Mouse (Mus musculus): Measurements from ENCODE around the gene Tatdn3. TPM values are rescaled to one million over a fixed set of nuclear protein-coding genes. Genes with fewer than 3 reads are reported as not detected.

The Tatdn3 gene
- polyA plus RNA-seq (2014; fragmentation: Nextera tagmentation; extraction: Ambion mirVana) = 11.9 and 12.0 TPM in 2 replicates

- WGBS = under 1% methylated on average over 55 of the region's 56 CpGs
- peak within 1 kb of the TSS; percentile 90 for H3K9ac ChIP-seq (replicated peaks; ENCODE audit: low read length)
- ATAC-seq (replicated peaks; ENCODE audit: insufficient number of reproducible peaks, low FRiP score, low TSS enrichment, low read depth) = peak; percentile 88
- H3K9me3 ChIP-seq (replicated peaks; ENCODE audit: control insufficient read depth, low read length) = no peaks in the 10 kb centered on the region
- H3K27me3 ChIP-seq (ENCODE audit: control insufficient read depth, insufficient read depth, low read length) = no peaks in the 10 kb centered on the region
- H3K27ac ChIP-seq (replicated peaks; ENCODE audit: low read depth, low read length) = peak within 1 kb of the TSS; percentile 47; the same call in 1 of the 2 replicates
- DNase-seq (ENCODE audit: low spot score) = peak; percentile 86
- H3K36me3 ChIP-seq (replicated peaks; ENCODE audit: control insufficient read depth, insufficient read depth, low read depth, low read length) = no peaks in the 10 kb centered on the region; the same call in 1 of the 2 replicates
- peak within 1 kb of the TSS; percentile 92 for H3K4me3 ChIP-seq (ENCODE audit: low read depth, low read length)
- H3K4me1 ChIP-seq (ENCODE audit: control insufficient read depth, insufficient read depth, low read length) = no peaks in the 10 kb centered on the region; the same call in 1 of the 2 replicates
- H3K4me2 ChIP-seq (ENCODE audit: low read depth, low read length) = peak within 1 kb of the TSS; percentile 62
Measured at GRCm38 (mm10) chr1:191062781-191063485, at the start of gene Tatdn3, which contains the start of gene Nsl1. Tatdn3 (minus strand) TSS chr1:191062932. Nsl1 (plus strand) TSS chr1:191063012.

- no peaks in the 10 kb centered on the region for H3K36me3 ChIP-seq (replicated peaks; ENCODE audit: control insufficient read depth, insufficient read depth, low read depth, low read length)
- ATAC-seq (replicated peaks; ENCODE audit: insufficient number of reproducible peaks, low FRiP score, low TSS enrichment, low read depth) (no peak), DNase-seq (ENCODE audit: low spot score) (no peak)
- H3K27me3 ChIP-seq (ENCODE audit: control insufficient read depth, insufficient read depth, low read length) = no peaks in the 10 kb centered on the region
- H3K4me1 ChIP-seq (ENCODE audit: control insufficient read depth, insufficient read depth, low read length) = no peaks in the 10 kb centered on the region
- no peak overlapping the region for H3K9ac ChIP-seq (replicated peaks; ENCODE audit: low read length)
- H3K27ac ChIP-seq (replicated peaks; ENCODE audit: low read depth, low read length) = no peak overlapping the region
- no peaks in the 10 kb centered on the region for H3K9me3 ChIP-seq (replicated peaks; ENCODE audit: control insufficient read depth, low read length)
- 53% methylated on average over 8 of the region's 8 CpGs for WGBS
- H3K4me2 ChIP-seq (ENCODE audit: low read depth, low read length) = no peak overlapping the region
- no peak overlapping the region for H3K4me3 ChIP-seq (ENCODE audit: low read depth, low read length)
Measured at GRCm38 (mm10) chr1:191111146-191111545, 48.4 kb upstream of the Tatdn3 start.

GRCm38 (mm10) chr1:191109907-191110306 lies 47.2 kb upstream of the Tatdn3 start:
- no peaks in the 10 kb centered on the region for H3K4me1 ChIP-seq (ENCODE audit: control insufficient read depth, insufficient read depth, low read length)
- 88% methylated on average over 9 of the region's 9 CpGs for WGBS
- no peak overlapping the region for H3K4me2 ChIP-seq (ENCODE audit: low read depth, low read length)
- H3K27ac ChIP-seq (replicated peaks; ENCODE audit: low read depth, low read length) = no peak overlapping the region
- ATAC-seq (replicated peaks; ENCODE audit: insufficient number of reproducible peaks, low FRiP score, low TSS enrichment, low read depth) (no peak), DNase-seq (ENCODE audit: low spot score) (no peak)
- H3K9ac ChIP-seq (replicated peaks; ENCODE audit: low read length) = no peak overlapping the region
- H3K36me3 ChIP-seq (replicated peaks; ENCODE audit: control insufficient read depth, insufficient read depth, low read depth, low read length) = no peaks in the 10 kb centered on the region
- no peak overlapping the region for H3K4me3 ChIP-seq (ENCODE audit: low read depth, low read length)
- H3K27me3 ChIP-seq (ENCODE audit: control insufficient read depth, insufficient read depth, low read length) = no peaks in the 10 kb centered on the region
- H3K9me3 ChIP-seq (replicated peaks; ENCODE audit: control insufficient read depth, low read length) = no peaks in the 10 kb centered on the region

- H3K4me3 ChIP-seq (ENCODE audit: low read depth, low read length) = no peak overlapping the region
- 71% methylated on average over 10 of the region's 10 CpGs for WGBS
- H3K27ac ChIP-seq (replicated peaks; ENCODE audit: low read depth, low read length) = no peak overlapping the region
- H3K9me3 ChIP-seq (replicated peaks; ENCODE audit: control insufficient read depth, low read length) = no peaks in the 10 kb centered on the region
- no peaks in the 10 kb centered on the region for H3K36me3 ChIP-seq (replicated peaks; ENCODE audit: control insufficient read depth, insufficient read depth, low read depth, low read length)
- no peaks in the 10 kb centered on the region for H3K4me1 ChIP-seq (ENCODE audit: control insufficient read depth, insufficient read depth, low read length)
- no peak overlapping the region for H3K9ac ChIP-seq (replicated peaks; ENCODE audit: low read length)
- H3K27me3 ChIP-seq (ENCODE audit: control insufficient read depth, insufficient read depth, low read length) = no peaks in the 10 kb centered on the region
- H3K4me2 ChIP-seq (ENCODE audit: low read depth, low read length) = no peak overlapping the region
- DNase-seq (ENCODE audit: low spot score) = no peak
- ATAC-seq (replicated peaks; ENCODE audit: insufficient number of reproducible peaks, low FRiP score, low TSS enrichment, low read depth) = no peak
Measured at GRCm38 (mm10) chr1:191107306-191107705, 44.6 kb upstream of the Tatdn3 start.

GRCm38 (mm10) chr1:191105246-191105645 lies 42.5 kb upstream of the Tatdn3 start:
- Histone ChIP-seq H3K27ac (replicated peaks; ENCODE audit: low read depth, low read length) (no peak overlapping the region), H3K4me2 (ENCODE audit: low read depth, low read length) (no peak overlapping the region), H3K4me1 (ENCODE audit: control insufficient read depth, insufficient read depth, low read length) (no peaks in the 10 kb centered on the region), H3K9me3 (replicated peaks; ENCODE audit: control insufficient read depth, low read length) (no peaks in the 10 kb centered on the region), H3K9ac (replicated peaks; ENCODE audit: low read length) (no peak overlapping the region), H3K4me3 (ENCODE audit: low read depth, low read length) (no peak overlapping the region), H3K27me3 (ENCODE audit: control insufficient read depth, insufficient read depth, low read length) (no peaks in the 10 kb centered on the region), H3K36me3 (replicated peaks; ENCODE audit: control insufficient read depth, insufficient read depth, low read depth, low read length) (no peaks in the 10 kb centered on the region)
- ATAC-seq (replicated peaks; ENCODE audit: insufficient number of reproducible peaks, low FRiP score, low TSS enrichment, low read depth) = no peak
- no peak for DNase-seq (ENCODE audit: low spot score)
- 79% methylated on average over 9 of the region's 9 CpGs for WGBS

GRCm38 (mm10) chr1:191102730-191103370 lies 40.1 kb upstream of the Tatdn3 start:
- no peak overlapping the region for H3K4me3 ChIP-seq (ENCODE audit: low read depth, low read length)
- no peaks in the 10 kb centered on the region for H3K36me3 ChIP-seq (replicated peaks; ENCODE audit: control insufficient read depth, insufficient read depth, low read depth, low read length)
- ATAC-seq (replicated peaks; ENCODE audit: insufficient number of reproducible peaks, low FRiP score, low TSS enrichment, low read depth) = no peak
- DNase-seq (ENCODE audit: low spot score) = no peak
- no peak overlapping the region for H3K27ac ChIP-seq (replicated peaks; ENCODE audit: low read depth, low read length)
- H3K4me1 ChIP-seq (ENCODE audit: control insufficient read depth, insufficient read depth, low read length) = no peaks in the 10 kb centered on the region
- no peak overlapping the region for H3K9ac ChIP-seq (replicated peaks; ENCODE audit: low read length)
- no peak overlapping the region for H3K4me2 ChIP-seq (ENCODE audit: low read depth, low read length)
- H3K27me3 ChIP-seq (ENCODE audit: control insufficient read depth, insufficient read depth, low read length) = peaks cover 6% of the 10 kb centered on the region
- H3K9me3 ChIP-seq (replicated peaks; ENCODE audit: control insufficient read depth, low read length) = no peaks in the 10 kb centered on the region
- 72% methylated on average over 15 of the region's 15 CpGs for WGBS

- no peaks in the 10 kb centered on the region for H3K36me3 ChIP-seq (replicated peaks; ENCODE audit: control insufficient read depth, insufficient read depth, low read depth, low read length)
- no peak for ATAC-seq (replicated peaks; ENCODE audit: insufficient number of reproducible peaks, low FRiP score, low TSS enrichment, low read depth)
- H3K9me3 ChIP-seq (replicated peaks; ENCODE audit: control insufficient read depth, low read length) = no peaks in the 10 kb centered on the region
- H3K4me3 ChIP-seq (ENCODE audit: low read depth, low read length) = no peak overlapping the region
- 72% methylated on average over 5 of the region's 5 CpGs for whole genome bisulfite sequencing
- H3K27ac ChIP-seq (replicated peaks; ENCODE audit: low read depth, low read length) = no peak overlapping the region
- H3K4me2 ChIP-seq (ENCODE audit: low read depth, low read length) = no peak overlapping the region
- H3K27me3 ChIP-seq (ENCODE audit: control insufficient read depth, insufficient read depth, low read length) = peaks cover 6% of the 10 kb centered on the region
- no peak for DNase-seq (ENCODE audit: low spot score)
- no peaks in the 10 kb centered on the region for H3K4me1 ChIP-seq (ENCODE audit: control insufficient read depth, insufficient read depth, low read length)
- H3K9ac ChIP-seq (replicated peaks; ENCODE audit: low read length) = no peak overlapping the region
Measured at GRCm38 (mm10) chr1:191099772-191100291, 37.1 kb upstream of the Tatdn3 start.

- H3K36me3 ChIP-seq (replicated peaks; ENCODE audit: control insufficient read depth, insufficient read depth, low read depth, low read length) = no peaks in the 10 kb centered on the region
- WGBS = 29% methylated on average over 5 of the region's 5 CpGs
- DNase-seq (ENCODE audit: low spot score) (no peak), ATAC-seq (replicated peaks; ENCODE audit: insufficient number of reproducible peaks, low FRiP score, low TSS enrichment, low read depth) (no peak)
- no peaks in the 10 kb centered on the region for H3K4me1 ChIP-seq (ENCODE audit: control insufficient read depth, insufficient read depth, low read length)
- no peak overlapping the region for H3K27ac ChIP-seq (replicated peaks; ENCODE audit: low read depth, low read length)
- H3K4me3 ChIP-seq (ENCODE audit: low read depth, low read length) = no peak overlapping the region
- H3K27me3 ChIP-seq (ENCODE audit: control insufficient read depth, insufficient read depth, low read length) = peaks cover 6% of the 10 kb centered on the region
- H3K9me3 ChIP-seq (replicated peaks; ENCODE audit: control insufficient read depth, low read length) = no peaks in the 10 kb centered on the region
- 0 out of 2 replicates have a peak overlapping the region, but pooled peaks have one; percentile 19 for H3K4me2 ChIP-seq (ENCODE audit: low read depth, low read length)
- no peak overlapping the region for H3K9ac ChIP-seq (replicated peaks; ENCODE audit: low read length)
Measured at GRCm38 (mm10) chr1:191099114-191099513, 36.4 kb upstream of the Tatdn3 start.
